Mouse (Mus musculus) neural tube, embryonic 10.5 days (tissue): ENCODE data around the gene Dppa5a.
"Not testable (repeated sequence)": the region's sequence is repeated elsewhere in the genome, so short reads cannot be mapped to it uniquely, and the experiment has no call there.

ENCODE experiments used
- DNase-seq: peaks from one replicate; pipeline ENCODE4 v3.0.0-alpha.2; 2017; ENCODE audit warnings: low spot score; ENCODE audit errors: extremely low spot score

Dppa5a gene

DNA sequence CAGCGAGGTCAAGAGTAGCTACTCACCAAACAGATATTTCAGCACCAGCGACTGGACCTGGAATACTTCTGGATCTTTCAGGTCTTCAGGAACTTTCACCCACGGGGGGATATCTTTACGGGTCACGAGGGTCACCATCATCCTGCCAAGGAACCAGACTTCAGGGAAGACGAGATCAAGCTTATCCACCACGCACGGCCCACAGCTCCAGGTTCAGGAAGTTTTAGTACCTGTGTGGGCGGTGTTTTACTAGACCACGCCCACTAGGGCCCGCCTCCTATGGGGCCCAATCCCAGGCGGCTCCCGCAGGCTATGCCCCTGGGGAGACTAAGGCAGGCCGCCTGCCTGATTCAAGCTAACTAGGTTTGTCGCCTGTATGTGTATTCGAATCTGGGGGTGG, at the start of gene Dppa5a:
Dppa5a (minus strand) TSS at position 219 of the 400 bp plus-strand sequence.
- not testable (repeated sequence) for DNase-seq

GRCm38 (mm10) chr9:78401596-78401995, 33.6 kb upstream of the Dppa5a start:
- no peak for DNase-seq

GRCm38 (mm10) chr9:78400570-78400969, 32.6 kb upstream of the Dppa5a start:
- DNase-seq: no peak

DNA sequence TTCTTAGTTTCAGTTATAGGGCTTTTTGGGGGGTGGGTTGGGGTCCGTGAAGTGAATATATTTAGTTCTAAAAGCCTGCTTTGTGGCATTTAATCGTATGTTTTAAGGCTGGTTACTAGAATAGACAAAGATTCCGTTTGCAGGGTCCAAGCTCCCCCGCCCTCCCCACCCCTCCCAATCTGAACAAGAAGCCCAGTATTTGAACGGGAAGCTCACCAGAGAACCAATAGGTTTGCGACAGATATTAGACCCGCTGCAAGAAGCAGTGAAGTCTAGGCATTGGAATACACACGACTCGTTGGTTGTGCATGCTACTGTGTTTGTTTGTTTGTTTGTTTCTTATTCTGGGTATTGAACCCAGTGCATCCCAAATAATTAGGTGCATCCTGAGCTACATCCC, 28.5 kb upstream of the Dppa5a start:
- DNase-seq: no peak

- DNase-seq: peak; percentile 77
Observed at GRCm38 (mm10) chr9:78395630-78396351, 27.8 kb upstream of the Dppa5a start, which contains the start of gene Ddx43. Ddx43 (plus strand) TSS chr9:78395777.

DNA sequence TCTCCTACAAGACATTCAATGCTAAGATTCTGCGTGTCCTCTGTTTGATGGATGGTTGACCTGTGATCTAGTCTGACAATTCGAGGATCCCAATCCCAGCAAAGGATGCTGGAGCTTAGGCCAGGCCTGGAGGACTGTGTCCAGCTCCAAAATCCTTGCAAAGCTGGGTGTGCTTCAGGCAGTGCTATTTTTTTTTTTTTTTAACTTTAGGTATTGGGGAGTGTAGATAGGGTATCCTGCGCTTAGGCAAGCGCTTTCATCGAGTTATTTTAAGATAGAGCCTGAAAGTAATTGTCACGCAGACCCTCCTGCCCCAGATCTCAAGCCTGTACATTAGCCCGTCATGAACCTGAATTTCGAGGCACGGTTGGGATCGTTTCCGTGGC, 27.3 kb upstream of the Dppa5a start:
- no peak for DNase-seq

DNA sequence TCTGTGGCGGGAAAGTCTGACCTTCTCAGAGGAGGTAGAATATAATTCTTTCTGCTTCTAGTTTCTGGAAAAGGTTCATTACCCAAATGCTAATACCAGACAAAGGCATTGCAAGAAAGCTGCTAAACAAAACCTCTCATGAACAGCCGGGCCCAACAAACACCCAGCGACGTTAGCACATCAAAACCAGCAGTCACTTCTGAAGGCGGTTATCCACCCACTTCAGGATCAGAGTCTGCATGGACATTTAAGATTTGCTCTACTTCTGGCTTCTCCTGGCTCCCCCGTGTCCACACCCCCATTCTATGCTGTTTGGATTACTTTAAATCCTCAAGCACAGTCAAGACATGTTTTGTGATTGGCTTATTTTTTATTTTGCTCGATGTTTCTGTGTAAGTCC, 26.6 kb upstream of the Dppa5a start:
- no peak for DNase-seq

DNA sequence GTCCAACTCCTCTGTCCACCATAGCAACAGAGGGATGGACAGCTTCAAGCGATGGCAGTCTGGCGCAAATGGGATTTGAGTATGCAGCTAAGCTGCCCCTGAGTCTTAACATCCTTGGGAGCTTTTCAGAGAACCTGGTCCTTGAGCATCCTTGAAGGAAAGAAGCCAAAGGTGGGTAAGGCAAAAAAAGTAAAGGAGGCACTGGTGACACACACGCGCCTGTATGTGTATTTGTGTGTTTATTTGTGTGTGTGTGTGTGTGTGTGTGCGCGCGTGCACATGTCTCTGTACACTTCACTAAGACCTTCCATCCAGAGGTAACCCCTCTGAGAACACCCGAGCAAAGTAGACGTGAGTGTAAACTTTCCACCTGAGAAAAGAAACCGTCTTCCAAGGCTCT, 25.8 kb upstream of the Dppa5a start:
- DNase-seq: no peak

GRCm38 (mm10) chr9:78389981-78390380, 22.0 kb upstream of the Dppa5a start:
- DNase-seq: no peak

GRCm38 (mm10) chr9:78386947-78387346, 19.0 kb upstream of the Dppa5a start:
- no peak for DNase-seq

GRCm38 (mm10) chr9:78385893-78386292, 17.9 kb upstream of the Dppa5a start:
- no peak for DNase-seq

GRCm38 (mm10) chr9:78378113-78378785, 10.3 kb upstream of the Dppa5a start, which contains the start of gene Ooep:
Ooep (minus strand) TSS chr9:78378725.
- DNase-seq: peak; percentile 49

GRCm38 (mm10) chr9:78377546-78377945, 9.6 kb upstream of the Dppa5a start:
- DNase-seq: peak; percentile 15

- DNase-seq: no peak
Observed at GRCm38 (mm10) chr9:78375486-78375885, 7.5 kb upstream of the Dppa5a start.

GRCm38 (mm10) chr9:78374885-78375389, 7.0 kb upstream of the Dppa5a start:
- no peak for DNase-seq

DNA sequence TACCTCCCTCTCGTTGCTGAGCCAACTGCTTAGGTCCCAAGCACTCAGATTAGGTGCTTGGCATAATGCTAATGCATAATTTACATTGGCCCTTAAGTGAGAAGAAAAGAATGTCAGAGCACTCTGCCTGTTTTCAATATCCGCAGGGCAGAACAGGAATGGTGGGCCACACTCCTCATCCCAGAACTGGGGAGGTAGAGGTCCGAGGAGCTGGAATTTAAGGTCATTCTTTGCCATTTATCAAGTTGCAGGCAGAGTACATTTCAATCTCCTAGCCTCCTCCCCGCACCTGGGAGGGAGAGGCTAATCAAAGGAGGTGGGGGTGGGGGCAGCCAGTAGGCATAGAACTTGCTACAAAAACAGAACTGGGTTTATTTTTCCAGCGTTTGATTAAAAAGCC, 6.4 kb upstream of the Dppa5a start:
- DNase-seq: no peak

- DNase-seq: no peak
Observed at GRCm38 (mm10) chr9:78372827-78373504, 5.0 kb upstream of the Dppa5a start.

GRCm38 (mm10) chr9:78371441-78371840, 3.5 kb upstream of the Dppa5a start:
- DNase-seq: no peak

- DNase-seq: no peak
Observed at GRCm38 (mm10) chr9:78369786-78370185, 1.8 kb upstream of the Dppa5a start.

DNA sequence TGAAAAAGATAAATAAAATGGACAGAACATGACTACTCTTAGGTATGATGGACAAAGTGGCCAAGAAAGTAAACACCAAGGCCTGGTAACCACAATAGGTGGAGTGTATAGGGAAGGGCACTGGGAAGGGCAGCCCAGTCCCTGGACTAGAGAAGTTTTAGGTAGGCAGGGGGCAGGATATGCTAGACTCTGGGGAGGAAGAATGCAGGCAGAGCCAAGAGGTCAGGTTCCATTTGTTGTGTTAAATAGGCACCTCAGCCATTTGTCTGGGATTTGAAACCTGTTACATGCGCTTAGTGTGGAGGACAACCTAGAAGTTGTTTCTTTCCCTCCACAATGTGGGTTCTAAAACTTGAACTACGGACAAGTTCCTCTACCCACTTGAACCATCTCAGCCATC, 1.4 kb upstream of the Dppa5a start:
- no peak for DNase-seq

GRCm38 (mm10) chr9:78368671-78369293, 805 bp upstream of the Dppa5a start:
- no peak for DNase-seq
